10 mouse cellular contexts compared by ENCODE assay signal in genomic region chr4:8957771-8958170, GRCm38 (mm10).
DNase-seq lines count a peak whose midpoint lies in the region; ATAC-seq lines count a peak whose summit lies in the region.
"Had no signal": no experiment of that assay in that cellular context is flagged by ENCODE, and none has a peak within 500 bp of the region (broad histone marks: within the 10 kb centered on the region; RNA-seq: fewer than 3 reads in every experiment).

No protein-coding gene starts in this region.

- peak; percentile 34 for DNase-seq in kidney, postnatal 10 days
- DNase-seq in kidney, adult 11 months: no peak
- peak; percentile 39 for DNase-seq in embryo, embryonic 10 days (ENCODE audit: low spot score)
- no peak for DNase-seq in forebrain, embryonic 10.5 days (ENCODE audit: extremely low spot score, low spot score)
- DNase-seq in right cerebral cortex, postnatal 4 days: no peak
- no peak for DNase-seq in layer of hippocampus, adult 18-20 months (ENCODE audit: low spot score in 2 of 2)
- DNase-seq: adrenal gland, postnatal 14 days; cerebellum, adult 8-10 months had no signal

- H3K27ac ChIP-seq in forebrain, embryonic 10.5 days: peak overlapping the region; percentile 75
- H3K27ac ChIP-seq in limb, embryonic 12.5 days: peak overlapping the region; percentile 77

- no peaks in the 10 kb centered on the region for H3K36me3 ChIP-seq in forebrain, embryonic 10.5 days (replicated peaks)
- H3K36me3 ChIP-seq in limb, embryonic 12.5 days: no peaks in the 10 kb centered on the region
- H3K36me3 ChIP-seq: G1E had no signal

- peak overlapping the region; percentile 16 for H3K4me2 ChIP-seq in limb, embryonic 12.5 days

- peak; percentile 72 for ATAC-seq in limb, embryonic 12.5 days (ENCODE audit: insufficient number of reproducible peaks, insufficient read depth, low FRiP score, low TSS enrichment, low read depth)

- 34% methylated on average over 6 of the region's 6 CpGs for WGBS in forebrain, embryonic 10.5 days
- 10% methylated on average over 6 of the region's 6 CpGs for WGBS in limb, embryonic 12.5 days

- H3K9me3 ChIP-seq in forebrain, embryonic 10.5 days: peaks cover 5% of the 10 kb centered on the region; the same call in 1 of the 2 replicates
- no peaks in the 10 kb centered on the region for H3K9me3 ChIP-seq in limb, embryonic 12.5 days
- H3K9me3 ChIP-seq: G1E had no signal

- no peaks in the 10 kb centered on the region for H3K27me3 ChIP-seq in forebrain, embryonic 10.5 days (ENCODE audit: poor library complexity, severe bottlenecking)
- H3K27me3 ChIP-seq in limb, embryonic 12.5 days: peaks cover 4% of the 10 kb centered on the region; the same call in 1 of the 2 replicates

- peaks cover 38% of the 10 kb centered on the region for H3K4me1 ChIP-seq in forebrain, embryonic 10.5 days
- peaks cover 47% of the 10 kb centered on the region for H3K4me1 ChIP-seq in limb, embryonic 12.5 days (replicated peaks)

- no peak overlapping the region for H3K9ac ChIP-seq in limb, embryonic 12.5 days (replicated peaks)

- H3K4me3 ChIP-seq in forebrain, embryonic 10.5 days: no peak overlapping the region
- no peak overlapping the region for H3K4me3 ChIP-seq in limb, embryonic 12.5 days (replicated peaks)

Comparison
In these comparisons a context has a peak if more than half of its experiments do, and no peak if none do; other contexts are left out.
1. DNase-seq: peak in kidney, postnatal 10 days (single experiment) and embryo, embryonic 10 days (single experiment); none in kidney, adult 11 months (single experiment), forebrain, embryonic 10.5 days (single experiment), right cerebral cortex, postnatal 4 days (single experiment) and layer of hippocampus, adult 18-20 months (0 of 2).